In the genomic region with DNA sequence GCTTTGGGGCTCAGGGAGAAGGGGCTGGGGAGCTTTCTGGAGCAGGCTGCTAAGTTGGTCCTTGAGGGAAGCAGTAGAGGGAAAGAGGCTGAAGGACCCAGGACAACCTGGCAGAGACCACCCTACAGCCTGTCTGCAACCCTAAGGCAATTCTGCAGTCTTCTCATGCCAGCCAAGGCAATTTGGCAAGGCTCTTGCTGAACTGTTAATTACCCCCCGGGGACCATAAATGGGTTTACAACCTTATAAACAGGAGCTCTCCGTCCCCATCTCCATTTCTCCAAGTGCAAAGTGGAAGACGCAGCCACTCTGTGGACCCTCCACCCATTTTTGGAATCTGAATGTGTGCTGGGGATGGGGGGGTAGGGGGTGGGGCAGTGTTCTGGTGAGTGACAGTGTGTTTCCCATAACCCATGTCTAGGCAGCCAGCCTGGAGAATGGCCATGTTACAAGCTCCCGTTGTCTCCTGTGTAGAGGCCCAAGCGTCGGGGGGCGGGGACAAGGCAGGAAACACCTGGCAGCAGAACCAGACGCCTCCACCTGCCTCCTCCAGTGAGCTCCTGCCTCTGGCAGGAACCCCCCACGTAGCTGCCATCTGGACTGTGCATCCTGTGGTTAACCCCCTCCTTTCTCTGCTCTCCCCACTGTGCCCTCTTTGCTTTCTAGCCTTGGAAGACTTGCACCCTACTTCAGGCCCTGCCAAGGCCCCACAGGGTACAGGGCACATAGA, we compare ENCODE assay signal across 7 mouse cellular contexts. TPM values are rescaled to one million over a fixed set of nuclear protein-coding genes. Genes with fewer than 3 reads are reported as not detected.
DNase-seq lines count a peak whose midpoint lies in the region; ATAC-seq and TF ChIP-seq lines count a peak whose summit lies in the region.

No protein-coding gene starts in this region.

- 25% methylated on average over 9 of the region's 9 CpGs for WGBS in lung, embryonic 14.5 days
- WGBS in lung, adult 2 months: 37% methylated on average over 9 of the region's 9 CpGs
- 40% methylated on average over 9 of the region's 9 CpGs for WGBS in heart, embryonic 16.5 days
- WGBS in stomach, embryonic 14.5 days: 18% methylated on average over 9 of the region's 9 CpGs

- no peak for TF ChIP-seq POLR2A in lung, adult 2 months (IDR thresholded peaks at IDR 0.05; ENCODE audit: borderline replicate concordance, extremely low read depth, low read depth, low read length)

- no peak overlapping the region for H3K4me3 ChIP-seq in lung, embryonic 14.5 days (ENCODE audit: low read depth, low read length)
- no peak overlapping the region for H3K4me3 ChIP-seq in lung, adult 2 months (replicated peaks; ENCODE audit: extremely low read depth, low read depth, low read length)
- no peak overlapping the region for H3K4me3 ChIP-seq in heart, embryonic 16.5 days (ENCODE audit: low read length)
- no peak overlapping the region for H3K4me3 ChIP-seq in stomach, embryonic 14.5 days (ENCODE audit: low read depth, low read length)

- H3K27me3 ChIP-seq in lung, embryonic 14.5 days (ENCODE audit: insufficient read depth, low read length): no peaks in the 10 kb centered on the region
- no peaks in the 10 kb centered on the region for H3K27me3 ChIP-seq in heart, embryonic 16.5 days (ENCODE audit: control insufficient read depth, insufficient read depth, low read length)
- no peaks in the 10 kb centered on the region for H3K27me3 ChIP-seq in stomach, embryonic 14.5 days (ENCODE audit: control insufficient read depth, insufficient read depth, low read length)

- no peaks in the 10 kb centered on the region for H3K36me3 ChIP-seq in lung, embryonic 14.5 days (ENCODE audit: insufficient read depth)
- no peaks in the 10 kb centered on the region for H3K36me3 ChIP-seq in heart, embryonic 16.5 days (ENCODE audit: control insufficient read depth, insufficient read depth)
- H3K36me3 ChIP-seq in stomach, embryonic 14.5 days (ENCODE audit: control insufficient read depth, insufficient read depth, low read length): no peaks in the 10 kb centered on the region

- TF ChIP-seq CTCF in lung, embryonic 14.5 days (IDR thresholded peaks at IDR 0.05; ENCODE audit: low read depth): no peak
- TF ChIP-seq CTCF in lung, adult 2 months (IDR thresholded peaks at IDR 0.05; ENCODE audit: insufficient read depth, low read length): no peak

- H3K4me1 ChIP-seq in lung, embryonic 14.5 days (ENCODE audit: insufficient read depth): peaks cover 23% of the 10 kb centered on the region; the same call in 1 of the 2 replicates
- H3K4me1 ChIP-seq in lung, adult 2 months (ENCODE audit: control insufficient read depth, insufficient read depth, low read length): 0 out of 2 replicates have a peak, but pooled peaks cover 2% of the 10 kb centered on the region
- H3K4me1 ChIP-seq in heart, embryonic 16.5 days (ENCODE audit: control insufficient read depth, insufficient read depth, low read length): peaks cover 48% of the 10 kb centered on the region
- H3K4me1 ChIP-seq in stomach, embryonic 14.5 days (ENCODE audit: control insufficient read depth, insufficient read depth, low read length): peaks cover 15% of the 10 kb centered on the region

- no peak overlapping the region for H3K9ac ChIP-seq in lung, embryonic 14.5 days
- H3K9ac ChIP-seq in heart, embryonic 16.5 days (ENCODE audit: low read length): no peak overlapping the region
- no peak overlapping the region for H3K9ac ChIP-seq in stomach, embryonic 14.5 days (replicated peaks; ENCODE audit: low read depth, low read length)

- no peaks in the 10 kb centered on the region for H3K9me3 ChIP-seq in lung, embryonic 14.5 days (ENCODE audit: low read depth, low read length)
- H3K9me3 ChIP-seq in heart, embryonic 16.5 days (replicated peaks; ENCODE audit: control insufficient read depth, low read length): peaks cover 3% of the 10 kb centered on the region; the same call in 1 of the 2 replicates
- no peaks in the 10 kb centered on the region for H3K9me3 ChIP-seq in stomach, embryonic 14.5 days (ENCODE audit: control insufficient read depth, low read depth, low read length)

- peak; percentile 60 for DNase-seq in lung, embryonic 14.5 days
- no peak for DNase-seq in lung, adult 2 months
- peak; percentile 70 to 86 for DNase-seq in cerebellum, postnatal 10 days
- DNase-seq in lung, postnatal 14 days: peak; percentile 31

- 0 out of 2 replicates have a peak, but pooled peaks have one; percentile 2 for ATAC-seq in lung, embryonic 14.5 days (ENCODE audit: insufficient read depth)
- peak; percentile 40 for ATAC-seq in heart, embryonic 16.5 days (replicated peaks; ENCODE audit: extremely low read depth, insufficient read depth, low FRiP score)
- peak; percentile 30; the same call in 1 of the 2 replicates for ATAC-seq in stomach, embryonic 14.5 days (ENCODE audit: insufficient number of reproducible peaks, insufficient read depth, low FRiP score, low read depth)
- ATAC-seq in megakaryocyte-erythroid progenitor cell, adult 5-6 weeks (replicated peaks; ENCODE audit: low FRiP score, low TSS enrichment, poor library complexity, severe bottlenecking): no peak

- no peak overlapping the region for H3K4me2 ChIP-seq in lung, embryonic 14.5 days
- no peak overlapping the region for H3K4me2 ChIP-seq in heart, embryonic 16.5 days (ENCODE audit: low read depth, low read length)
- no peak overlapping the region for H3K4me2 ChIP-seq in stomach, embryonic 14.5 days (replicated peaks; ENCODE audit: low read depth, low read length)

- H3K27ac ChIP-seq in lung, embryonic 14.5 days (ENCODE audit: low read depth): peak overlapping the region; percentile 42; the same call in 1 of the 2 replicates
- H3K27ac ChIP-seq in heart, embryonic 16.5 days (ENCODE audit: low read length): peak overlapping the region; percentile 75
- H3K27ac ChIP-seq in stomach, embryonic 14.5 days (ENCODE audit: low read length): no peak overlapping the region

RNA-seq across cellular contexts. Expression of a gene that starts 20.5 kb away (rescaled TPM):
- polyA plus RNA-seq in lung, embryonic 14.5 days (2014; fragmentation: Nextera tagmentation; extraction: Ambion mirVana): 0.61 and 0.70 TPM in 2 replicates
- 0.03 and 0.04 TPM in 2 replicates for polyA plus RNA-seq in lung, adult 2 months (2012; rRNA removed)
- polyA plus RNA-seq in heart, embryonic 16.5 days (2015; fragmentation: Nextera tagmentation; extraction: Ambion mirVana): 0.70 and 0.91 TPM in 2 replicates
- not detected in 2 replicates for polyA plus RNA-seq in stomach, embryonic 14.5 days (2014; fragmentation: Nextera tagmentation; extraction: Ambion mirVana)
- total RNA-seq in megakaryocyte-erythroid progenitor cell, adult 5-6 weeks (2014; fragmentation: Nextera tagmentation): not detected in 2 replicates
- total RNA-seq in megakaryocyte-erythroid progenitor cell, adult 5-6 weeks (2017): not detected in 2 replicates

RNA-seq across cellular contexts. Expression of a gene that starts 42.6 kb away (rescaled TPM):
- 19.2 and 21.0 TPM in 2 replicates for polyA plus RNA-seq in lung, embryonic 14.5 days (2014; fragmentation: Nextera tagmentation; extraction: Ambion mirVana)
- 50.7 and 73.0 TPM in 2 replicates for polyA plus RNA-seq in lung, adult 2 months (2012; rRNA removed)
- polyA plus RNA-seq in heart, embryonic 16.5 days (2015; fragmentation: Nextera tagmentation; extraction: Ambion mirVana): 12.4 and 14.8 TPM in 2 replicates
- polyA plus RNA-seq in stomach, embryonic 14.5 days (2014; fragmentation: Nextera tagmentation; extraction: Ambion mirVana): 2.1 and 3.2 TPM in 2 replicates
- 1.2 TPM in 1 of 2 replicates, not detected in the other for total RNA-seq in megakaryocyte-erythroid progenitor cell, adult 5-6 weeks (2014; fragmentation: Nextera tagmentation)
- not detected in 2 replicates for total RNA-seq in megakaryocyte-erythroid progenitor cell, adult 5-6 weeks (2017)

RNA-seq across cellular contexts. Expression of a gene that starts 43.2 kb away (rescaled TPM):
- 0.20 and 0.75 TPM in 2 replicates for polyA plus RNA-seq in lung, embryonic 14.5 days (2014; fragmentation: Nextera tagmentation; extraction: Ambion mirVana)
- 0.17 and 0.18 TPM in 2 replicates for polyA plus RNA-seq in lung, adult 2 months (2012; rRNA removed)
- polyA plus RNA-seq in heart, embryonic 16.5 days (2015; fragmentation: Nextera tagmentation; extraction: Ambion mirVana): 0.72 and 0.80 TPM in 2 replicates
- 0.43 and 1.1 TPM in 2 replicates for polyA plus RNA-seq in stomach, embryonic 14.5 days (2014; fragmentation: Nextera tagmentation; extraction: Ambion mirVana)
- not detected in 2 replicates for total RNA-seq in megakaryocyte-erythroid progenitor cell, adult 5-6 weeks (2014; fragmentation: Nextera tagmentation)
- not detected in 2 replicates for total RNA-seq in megakaryocyte-erythroid progenitor cell, adult 5-6 weeks (2017)

RNA-seq across cellular contexts. Expression of a gene that starts 49.8 kb away (rescaled TPM):
- polyA plus RNA-seq in lung, embryonic 14.5 days (2014; fragmentation: Nextera tagmentation; extraction: Ambion mirVana): 0.17 and 0.18 TPM in 2 replicates
- 0.19 and 0.32 TPM in 2 replicates for polyA plus RNA-seq in lung, adult 2 months (2012; rRNA removed)
- polyA plus RNA-seq in heart, embryonic 16.5 days (2015; fragmentation: Nextera tagmentation; extraction: Ambion mirVana): 0.84 and 1.1 TPM in 2 replicates
- polyA plus RNA-seq in stomach, embryonic 14.5 days (2014; fragmentation: Nextera tagmentation; extraction: Ambion mirVana): not detected in 2 replicates
- total RNA-seq in megakaryocyte-erythroid progenitor cell, adult 5-6 weeks (2014; fragmentation: Nextera tagmentation): not detected in 2 replicates
- not detected in 2 replicates for total RNA-seq in megakaryocyte-erythroid progenitor cell, adult 5-6 weeks (2017)
